Mouse (Mus musculus) megakaryocyte, adult 5-6 weeks (primary cell): Measurements from ENCODE around the gene Fam53b. TPM values are rescaled to one million over a fixed set of nuclear protein-coding genes. Genes with fewer than 3 reads are reported as not detected.
"Not testable (repeated sequence)": the region's sequence is repeated elsewhere in the genome, so short reads cannot be mapped to it uniquely, and the experiment has no call there.

ENCODE experiments used
- ATAC-seq: 2 replicates; pipeline ENCODE4 v1.8.0; 2016; ENCODE audit warnings: mild to moderate bottlenecking, inconsistent platforms; ENCODE audit not compliant: poor library complexity, severe bottlenecking
- total RNA-seq, 2 experiments: library from RNA; stranded (forward) in 1 of 2; stranded (reverse) in 1 of 2; fragments of 153-499, 151-499 nt in 1 of 2; fragments of 221-1000, 200-1000 nt in 1 of 2; gene quantifications; 2 replicates each; pipeline versions ENCODE4 v1.2.3 to v1.2.4; 2015 to 2017

Fam53b gene
- total RNA-seq, 2 experiments from 2014 or later: 11.3 to 21.7 TPM

GRCm38 (mm10) chr7:132687897-132688296 lies 125.8 kb downstream of the Fam53b start:
- no peak for ATAC-seq

GRCm38 (mm10) chr7:132686515-132686914 lies 127.2 kb downstream of the Fam53b start:
- ATAC-seq: peak; percentile 76

- peak; percentile 50 for ATAC-seq
These were observed 129.8 kb downstream of the Fam53b start for GRCm38 (mm10) chr7:132683923-132684322.

- ATAC-seq: no peak
These were observed 130.8 kb downstream of the Fam53b start for GRCm38 (mm10) chr7:132682901-132683300.

- no peak for ATAC-seq
These were observed 131.3 kb downstream of the Fam53b start for GRCm38 (mm10) chr7:132682336-132682735.

- no peak for ATAC-seq
These were observed 131.9 kb downstream of the Fam53b start for GRCm38 (mm10) chr7:132681831-132682230.

GRCm38 (mm10) chr7:132681296-132681695 lies 132.4 kb downstream of the Fam53b start:
- no peak for ATAC-seq

- ATAC-seq: no peak
These were observed 134.1 kb downstream of the Fam53b start for GRCm38 (mm10) chr7:132679549-132679948.

GRCm38 (mm10) chr7:132679117-132679516 lies 134.6 kb downstream of the Fam53b start:
- no peak for ATAC-seq

- peak; percentile 17; the same call in 1 of the 2 replicates for ATAC-seq
These were observed 137.8 kb downstream of the Fam53b start for GRCm38 (mm10) chr7:132675922-132676321.

GRCm38 (mm10) chr7:132673931-132674755 lies 139.5 kb downstream of the Fam53b start:
- no peak for ATAC-seq

- peak; percentile 93 for ATAC-seq
These were observed 141.2 kb downstream of the Fam53b start for GRCm38 (mm10) chr7:132672481-132672959.

- no peak for ATAC-seq
These were observed 142.9 kb downstream of the Fam53b start for GRCm38 (mm10) chr7:132670863-132671165.

GRCm38 (mm10) chr7:132669999-132670862 lies 143.5 kb downstream of the Fam53b start:
- ATAC-seq: no peak

GRCm38 (mm10) chr7:132668604-132669003 lies 145.1 kb downstream of the Fam53b start:
- no peak for ATAC-seq

- no peak for ATAC-seq
These were observed 147.2 kb downstream of the Fam53b start for GRCm38 (mm10) chr7:132666516-132666915.

GRCm38 (mm10) chr7:132665664-132666382 lies 147.9 kb downstream of the Fam53b start:
- ATAC-seq: no peak

- no peak for ATAC-seq
These were observed 148.9 kb downstream of the Fam53b start for GRCm38 (mm10) chr7:132664815-132665214.

GRCm38 (mm10) chr7:132662831-132663230 lies 150.9 kb downstream of the Fam53b start:
- not testable (repeated sequence) for ATAC-seq
